Mouse (Mus musculus): ENCODE measurements around the gene 1700061G19Rik.

Gene 1700061G19Rik

DNA sequence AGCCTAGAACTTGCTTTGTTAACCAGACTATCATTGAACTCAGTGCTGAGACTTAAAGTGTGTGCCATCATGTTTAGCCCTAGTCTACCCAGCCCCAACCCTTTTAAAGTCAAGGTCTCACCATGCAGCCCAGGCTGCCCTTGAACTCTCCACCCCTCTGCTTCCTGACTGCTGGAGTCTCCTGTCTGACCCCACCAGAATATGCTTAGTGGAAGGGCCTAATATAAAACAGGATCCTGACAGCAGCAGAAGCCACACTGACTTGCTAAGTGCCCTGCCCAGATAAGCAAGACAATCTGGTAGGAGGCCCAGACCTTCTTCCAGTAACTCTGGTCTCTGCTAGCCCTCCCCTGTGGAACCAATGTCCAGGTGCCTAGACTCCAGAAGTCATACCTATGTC, 53.8 kb downstream of the 1700061G19Rik start:
- no peak for DNase-seq (ENCODE audit: low spot score in 2 of 2)

GRCm38 (mm10) chr17:56929530-56929929, 54.3 kb downstream of the 1700061G19Rik start:
- no peak for DNase-seq (ENCODE audit: low spot score in 2 of 2)

DNA sequence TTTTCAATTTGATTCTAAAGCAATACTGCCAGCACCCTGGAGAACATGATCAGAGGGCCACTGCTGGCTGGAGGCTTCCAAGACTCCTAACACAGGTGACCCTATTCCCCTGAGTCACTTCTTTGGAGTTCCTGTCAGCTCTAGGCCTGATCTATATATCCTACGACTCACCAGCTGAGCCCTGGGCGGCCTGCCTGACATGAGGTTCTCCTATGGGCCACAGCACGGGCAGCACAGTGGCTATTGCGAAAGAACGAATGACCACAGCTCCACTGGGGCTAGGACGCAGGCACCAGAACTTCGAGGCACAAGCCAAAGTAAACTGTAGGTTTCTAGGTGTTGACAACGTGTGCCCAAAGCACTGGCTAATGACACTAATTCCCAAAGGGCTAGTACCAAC, 54.7 kb downstream of the 1700061G19Rik start:
- no peak for DNase-seq (ENCODE audit: low spot score in 2 of 2)

- no peak for DNase-seq (ENCODE audit: low spot score in 2 of 2)
Observed at GRCm38 (mm10) chr17:56933395-56933794, 58.1 kb downstream of the 1700061G19Rik start.

- peak; percentile 23 to 29 for DNase-seq (ENCODE audit: low spot score in 2 of 2)
Observed at GRCm38 (mm10) chr17:56934545-56935330, 59.5 kb downstream of the 1700061G19Rik start.

DNA sequence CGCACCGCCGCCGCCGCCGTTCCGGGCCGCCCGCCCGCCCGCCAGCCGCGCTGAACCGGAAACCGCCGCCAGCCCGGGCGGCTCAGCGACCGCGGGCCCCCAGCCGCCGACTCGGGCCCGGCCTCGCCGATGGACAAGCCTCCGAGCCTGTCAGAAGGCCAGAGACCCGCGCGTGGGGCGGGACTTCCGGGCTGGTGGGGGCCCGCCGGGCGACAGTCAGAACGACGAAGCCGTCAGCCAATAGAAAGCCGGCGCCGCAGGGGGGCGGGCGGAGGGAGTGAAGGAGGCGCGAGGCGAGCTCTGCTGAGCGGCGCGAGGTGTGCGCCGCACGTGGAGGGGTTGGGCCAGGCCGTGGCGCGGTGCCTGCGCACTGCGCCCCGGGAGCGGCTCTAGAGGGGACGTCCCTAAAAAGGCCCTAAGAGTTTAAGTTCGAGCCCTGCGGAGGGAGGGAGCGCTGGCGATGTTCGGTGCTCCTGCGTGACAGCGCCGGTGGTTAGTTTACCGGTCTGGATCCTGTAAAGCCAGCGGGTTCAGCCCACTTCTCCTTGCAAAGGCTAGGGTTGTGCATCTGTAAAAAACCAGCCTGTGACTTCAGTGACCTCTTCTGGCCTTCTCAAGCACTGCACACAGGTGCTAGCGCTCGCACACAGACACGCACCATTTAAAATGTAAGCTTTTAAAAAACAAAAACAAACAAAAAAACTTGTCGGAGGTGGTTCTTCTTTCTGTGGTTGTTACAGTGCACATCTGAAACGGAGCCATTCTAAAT, 60.3 kb downstream of the 1700061G19Rik start, which contains the start of gene Mllt1:
Mllt1 (minus strand) TSS at position 53 of the 769 bp plus-strand sequence.
- peak; percentile 98 to 99 for DNase-seq (ENCODE audit: low spot score in 2 of 2)

DNA sequence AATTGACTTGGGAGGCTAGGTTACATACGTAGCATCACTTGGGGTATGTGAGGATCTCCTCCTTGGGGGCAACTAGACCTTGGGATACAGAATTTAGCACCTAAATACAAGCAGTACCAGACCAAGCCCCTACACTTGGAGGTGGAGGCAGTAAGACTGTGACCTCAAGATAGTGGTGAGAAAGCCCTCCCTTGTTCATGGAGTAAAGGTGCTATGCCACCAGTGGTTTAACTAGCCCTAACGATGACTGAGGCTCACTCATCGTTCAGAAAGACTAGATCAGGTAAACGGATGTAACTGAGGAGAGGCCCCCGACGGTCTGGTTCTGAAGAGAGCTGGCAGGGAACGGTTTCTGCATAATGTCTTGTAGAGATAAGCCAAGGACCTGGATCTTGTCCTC, 61.5 kb downstream of the 1700061G19Rik start:
- DNase-seq (ENCODE audit: low spot score in 2 of 2) = no peak
